Mouse (Mus musculus) cerebellum, adult 9-10 months (tissue): ENCODE results near the gene Nav2.

Source experiments
- DNase-seq: peaks from one replicate; pipeline ENCODE4 v3.0.0; 2022

Gene Nav2

DNA sequence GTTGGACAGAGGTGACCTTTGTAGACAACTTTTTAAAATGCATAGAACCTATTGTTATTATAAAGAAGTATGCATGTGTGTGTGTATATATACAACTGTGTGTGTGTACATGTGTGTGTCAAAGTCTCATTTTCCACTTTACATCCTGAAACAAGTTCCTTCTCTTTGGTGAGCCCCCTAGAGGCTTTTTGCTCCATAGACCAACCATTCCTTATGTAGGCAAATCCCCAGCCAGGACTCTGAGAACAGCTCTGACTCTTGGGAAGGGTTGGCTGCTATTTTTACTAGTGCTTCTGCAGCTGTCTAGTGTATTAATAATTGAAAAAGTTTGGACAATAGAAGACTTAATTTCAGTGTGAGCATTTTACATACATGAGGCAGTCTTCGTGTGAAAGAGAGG lies 464.7 kb downstream of the Nav2 start:
- no peak for DNase-seq

DNA sequence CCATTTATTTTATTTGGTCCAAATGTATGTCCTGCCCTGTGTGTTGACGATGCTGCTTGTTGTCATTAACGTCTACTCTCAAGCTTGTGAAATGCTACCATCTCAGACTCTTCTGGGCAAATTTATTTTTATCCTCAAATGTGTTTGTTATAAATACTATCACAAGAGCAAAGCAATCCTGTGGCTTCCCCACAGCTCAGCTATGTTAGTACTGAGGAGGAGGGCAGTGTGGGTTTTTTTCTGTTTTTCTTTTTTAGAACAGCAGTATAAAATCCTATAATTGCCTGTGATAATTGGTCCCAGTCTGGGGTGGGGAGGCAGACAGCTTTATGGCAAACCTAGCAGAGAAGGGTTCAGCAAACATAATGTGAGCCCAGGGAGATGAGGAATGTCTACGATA lies 465.1 kb downstream of the Nav2 start:
- no peak for DNase-seq

GRCm38 (mm10) chr7:49375499-49375974 lies 467.0 kb downstream of the Nav2 start:
- peak; percentile 52 for DNase-seq

DNA sequence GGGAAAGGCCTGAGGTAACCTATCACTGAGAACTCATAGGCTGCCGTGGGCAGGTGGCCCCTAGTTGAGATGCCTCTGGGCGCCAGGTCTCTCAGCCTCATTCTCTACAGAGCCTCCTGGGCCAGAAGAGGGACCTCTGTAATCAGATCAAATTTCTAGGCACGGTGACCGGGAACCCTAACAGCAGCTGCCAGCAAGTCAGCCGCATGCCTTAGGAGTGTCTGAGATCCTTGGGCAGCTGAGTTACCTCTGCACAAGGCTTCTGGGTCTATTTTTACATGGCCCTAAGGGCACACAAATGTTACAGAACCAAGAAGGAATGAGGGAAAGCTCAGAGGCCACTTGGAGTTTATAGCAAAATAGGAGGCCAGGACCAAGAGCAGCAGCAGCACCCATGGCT lies 470.1 kb downstream of the Nav2 start:
- no peak for DNase-seq

DNA sequence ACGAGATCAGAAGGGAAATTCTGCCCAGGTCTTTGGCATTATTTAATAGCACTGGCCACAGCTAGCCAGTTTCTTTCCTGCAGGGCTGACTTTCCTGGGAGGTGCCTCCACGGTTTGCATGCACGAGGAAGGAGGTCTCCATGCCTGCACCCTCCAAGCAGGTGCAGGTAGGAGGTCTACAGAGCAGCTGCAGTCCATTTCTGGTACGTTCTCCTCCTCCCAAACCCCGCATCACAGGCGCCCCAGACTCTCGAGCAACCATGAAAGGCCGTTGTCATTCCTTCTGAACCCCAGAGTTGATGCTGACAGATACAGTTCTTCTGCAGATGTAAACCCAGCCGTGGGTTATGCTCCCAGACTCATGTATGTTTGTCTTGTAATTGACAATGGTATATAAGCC lies 472.4 kb downstream of the Nav2 start:
- DNase-seq = no peak

DNA sequence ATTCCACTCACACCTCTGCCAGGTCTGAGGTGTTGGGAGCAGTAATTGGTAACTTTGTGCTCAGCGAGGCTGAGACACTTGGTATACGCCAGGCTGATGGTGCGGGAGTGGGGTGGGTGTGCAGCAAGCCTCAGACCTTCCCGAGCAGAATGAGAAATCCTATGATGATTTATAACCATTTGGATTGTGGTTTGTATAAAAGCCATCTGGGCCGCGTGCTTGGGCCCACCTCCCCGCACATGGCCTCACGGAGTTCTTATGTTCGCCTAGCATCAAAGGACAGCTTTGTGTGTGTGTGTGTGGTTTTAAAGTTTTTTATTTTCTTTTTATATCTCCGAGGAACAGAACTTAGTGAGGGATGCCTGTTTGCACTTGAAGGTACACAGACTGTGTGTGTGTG lies 474.4 kb downstream of the Nav2 start:
- no peak for DNase-seq

- no peak for DNase-seq
These were observed 479.6 kb downstream of the Nav2 start for GRCm38 (mm10) chr7:49388137-49388536.

DNA sequence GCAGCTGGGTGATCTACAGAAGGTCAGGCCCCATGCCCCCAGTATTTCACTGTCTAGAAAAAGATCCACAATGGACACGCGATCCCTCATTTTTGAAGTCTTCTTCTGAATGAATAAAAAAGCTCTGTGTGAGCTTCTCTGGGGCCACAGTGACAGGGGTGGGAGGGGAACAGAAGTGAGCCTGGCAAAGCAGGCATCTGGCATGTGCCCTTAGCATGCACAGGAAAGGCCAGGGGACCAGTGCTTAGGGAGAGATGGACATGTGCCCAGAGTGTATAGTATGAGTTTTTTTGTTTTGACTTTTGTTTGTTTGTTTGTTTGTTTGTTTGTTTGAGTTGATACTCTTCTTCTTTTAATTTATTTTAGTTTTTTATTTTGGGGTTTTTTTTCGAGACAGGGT lies 481.8 kb downstream of the Nav2 start:
- no peak for DNase-seq

GRCm38 (mm10) chr7:49390829-49391228 lies 482.3 kb downstream of the Nav2 start:
- DNase-seq = no peak

GRCm38 (mm10) chr7:49392180-49392579 lies 483.7 kb downstream of the Nav2 start:
- peak; percentile 77 for DNase-seq

- no peak for DNase-seq
These were observed 484.3 kb downstream of the Nav2 start for GRCm38 (mm10) chr7:49392834-49393233.

DNA sequence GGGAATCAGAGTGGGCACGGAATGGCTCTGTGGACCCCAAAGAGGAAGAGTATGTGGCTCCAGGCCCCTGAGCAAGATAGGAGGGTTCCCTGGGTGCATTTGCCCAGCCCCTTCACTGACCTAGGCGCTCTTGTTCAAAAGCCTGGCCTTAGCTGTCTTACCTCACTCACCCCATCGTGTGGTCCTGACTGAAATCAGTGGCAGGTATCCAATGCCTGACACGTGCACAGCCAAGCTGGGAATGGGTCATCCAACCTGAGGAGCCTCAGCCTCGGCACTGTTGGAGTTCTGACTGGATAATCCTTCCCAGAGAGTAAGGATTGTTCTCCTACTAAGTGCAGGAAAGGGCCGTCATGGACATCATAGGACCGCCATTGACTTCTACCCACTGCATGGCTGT lies 485.3 kb downstream of the Nav2 start:
- DNase-seq = no peak

- no peak for DNase-seq
These were observed 487.7 kb downstream of the Nav2 start for GRCm38 (mm10) chr7:49396202-49396601.

DNA sequence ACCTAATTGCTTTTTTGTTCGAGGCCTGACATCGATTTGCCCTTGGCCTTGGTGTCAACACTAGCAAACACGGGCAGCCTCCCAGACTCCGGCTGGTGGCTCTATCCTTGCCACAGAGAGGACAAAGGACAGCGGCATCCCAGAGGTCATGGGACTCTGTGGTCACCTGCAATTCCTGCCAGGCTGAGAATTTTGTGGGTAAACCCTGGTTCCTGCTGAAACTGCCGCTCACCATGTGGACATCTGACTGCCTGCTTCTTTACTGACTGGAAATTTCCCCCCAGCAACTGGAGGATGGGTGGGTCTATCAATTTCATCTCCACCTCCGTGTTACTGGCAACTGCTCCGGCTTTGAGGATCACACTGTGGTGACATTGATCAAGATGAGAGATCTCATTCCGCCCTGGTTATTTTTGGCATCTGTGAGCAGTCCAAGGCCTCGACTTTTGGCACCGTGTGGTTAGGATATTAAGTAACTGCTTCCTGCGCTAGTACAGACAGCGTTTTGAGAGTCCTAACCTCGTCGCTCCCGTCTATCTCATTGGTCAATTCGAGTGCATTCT lies 489.0 kb downstream of the Nav2 start:
- peak; percentile 53 for DNase-seq

GRCm38 (mm10) chr7:49398020-49398516 lies 489.6 kb downstream of the Nav2 start:
- no peak for DNase-seq

DNA sequence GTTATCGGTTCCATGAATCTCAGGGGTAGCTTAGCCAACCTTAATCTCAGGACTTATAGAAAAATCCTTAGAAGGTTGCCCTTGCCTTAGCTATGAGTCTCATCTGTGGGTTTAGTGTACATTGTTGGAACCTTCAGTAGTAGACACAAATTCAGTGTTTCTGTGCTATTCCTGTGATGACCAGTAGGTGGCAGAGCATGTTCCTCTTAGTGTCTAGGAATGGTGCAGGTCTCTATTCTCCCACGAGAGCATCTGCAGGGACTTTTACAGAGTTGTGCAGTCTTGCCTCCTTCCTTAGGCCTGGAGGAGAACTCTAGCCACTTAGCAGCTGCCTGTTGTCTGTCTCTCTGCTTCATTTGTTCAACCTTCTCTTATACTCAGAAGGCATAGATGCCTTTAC lies 490.8 kb downstream of the Nav2 start:
- DNase-seq = peak; percentile 81

DNA sequence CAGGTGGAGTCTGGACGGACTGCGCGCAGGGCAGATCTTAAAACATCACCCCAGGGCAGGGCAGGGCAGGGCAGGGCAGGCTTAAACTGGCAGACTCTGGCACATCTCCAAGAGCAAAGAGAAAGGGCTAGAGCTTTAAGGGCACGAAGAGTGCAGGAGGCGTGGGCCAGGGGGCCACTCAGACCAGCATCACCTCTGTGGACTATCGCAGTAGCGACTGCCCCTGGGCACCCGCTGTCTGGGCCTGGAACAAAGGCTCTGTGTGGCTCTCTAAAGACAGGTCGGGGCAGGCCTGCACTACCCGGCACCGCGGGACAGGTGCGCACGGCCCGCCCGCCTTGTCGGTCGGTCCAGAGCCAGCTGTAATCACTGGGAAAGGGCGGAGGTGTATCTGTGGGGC lies 491.9 kb downstream of the Nav2 start:
- DNase-seq = no peak

DNA sequence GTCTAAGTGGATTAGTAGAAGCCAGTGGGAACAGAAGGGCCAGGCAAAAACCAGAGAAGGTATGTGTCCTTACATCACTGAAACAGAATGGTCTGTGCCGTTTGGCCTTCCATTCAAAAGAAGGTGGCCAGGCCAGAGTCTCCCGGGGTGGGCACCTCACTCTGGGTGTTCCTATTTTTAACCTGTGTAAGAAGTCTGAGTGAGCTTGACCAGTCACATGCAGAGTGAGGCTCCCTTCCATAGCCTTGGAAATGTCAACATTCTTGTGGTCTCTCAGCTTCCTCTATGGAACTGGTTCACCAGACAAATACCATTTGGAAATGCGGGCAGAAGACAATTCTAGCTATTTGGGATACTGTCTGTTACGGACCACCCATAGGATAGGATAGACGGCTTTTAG lies 494.0 kb downstream of the Nav2 start:
- no peak for DNase-seq

DNA sequence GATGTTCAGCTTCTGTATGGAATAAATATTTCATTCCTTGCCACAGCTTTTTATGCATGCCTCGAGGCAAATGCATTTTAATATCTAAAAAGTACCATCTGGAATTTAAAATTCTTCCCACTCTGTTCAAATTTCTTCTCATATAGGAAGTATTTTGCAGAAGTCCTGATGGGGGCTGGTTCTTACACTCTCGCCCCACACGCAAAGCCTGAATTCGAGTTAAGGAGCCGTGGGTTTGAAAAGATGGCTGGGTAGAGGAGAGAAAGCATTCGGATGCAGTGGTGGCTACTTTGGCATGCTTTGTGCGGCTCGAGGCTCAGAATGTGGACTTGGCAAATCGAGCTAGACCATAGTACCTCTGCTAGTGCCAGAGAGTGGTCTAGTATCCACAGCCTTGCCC lies 499.2 kb downstream of the Nav2 start:
- DNase-seq = no peak

GRCm38 (mm10) chr7:49408625-49409024 lies 500.1 kb downstream of the Nav2 start:
- DNase-seq = no peak

- DNase-seq = no peak
These were observed 500.7 kb downstream of the Nav2 start for GRCm38 (mm10) chr7:49409265-49409664.

DNA sequence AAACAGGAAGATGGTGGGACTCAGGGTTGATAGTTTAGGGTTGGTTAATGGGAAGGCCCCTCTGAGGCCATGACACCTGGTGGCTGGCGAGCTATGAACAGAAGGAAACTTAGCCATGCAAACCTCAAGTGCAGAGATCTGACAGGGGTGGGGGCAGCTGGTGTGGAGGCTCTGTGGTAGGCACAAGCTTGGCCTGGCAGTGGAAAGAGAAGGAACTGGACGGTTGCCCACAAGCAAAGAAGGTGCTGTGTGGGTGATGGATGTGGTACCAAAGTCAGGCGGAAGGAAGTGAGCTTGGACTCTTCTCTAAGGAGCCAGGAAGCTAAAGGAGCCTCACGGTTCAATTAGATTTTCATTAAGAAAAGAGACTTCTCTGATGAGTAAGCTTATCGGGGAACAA lies 501.7 kb downstream of the Nav2 start:
- DNase-seq = no peak

GRCm38 (mm10) chr7:49410892-49411291 lies 502.4 kb downstream of the Nav2 start:
- DNase-seq = peak; percentile 57

DNA sequence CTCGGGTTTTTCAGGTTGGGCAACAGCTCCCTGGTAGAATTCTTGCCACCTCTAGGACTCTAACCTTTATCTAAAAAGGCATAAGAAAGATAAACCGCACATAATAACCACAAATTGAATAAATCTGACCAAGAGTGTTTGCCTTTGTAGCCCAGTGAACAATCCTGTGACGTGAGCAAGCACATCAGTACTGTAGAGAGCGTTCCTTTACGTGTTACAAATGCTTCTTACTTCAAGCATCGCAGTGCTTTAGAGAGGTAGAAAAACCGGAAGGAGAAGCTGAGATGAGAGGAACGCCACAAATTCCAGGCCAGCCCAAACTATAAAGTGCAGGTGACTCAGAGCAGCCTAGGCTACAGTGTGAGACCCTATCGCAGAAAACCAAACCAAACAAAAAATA lies 503.3 kb downstream of the Nav2 start:
- no peak for DNase-seq

DNA sequence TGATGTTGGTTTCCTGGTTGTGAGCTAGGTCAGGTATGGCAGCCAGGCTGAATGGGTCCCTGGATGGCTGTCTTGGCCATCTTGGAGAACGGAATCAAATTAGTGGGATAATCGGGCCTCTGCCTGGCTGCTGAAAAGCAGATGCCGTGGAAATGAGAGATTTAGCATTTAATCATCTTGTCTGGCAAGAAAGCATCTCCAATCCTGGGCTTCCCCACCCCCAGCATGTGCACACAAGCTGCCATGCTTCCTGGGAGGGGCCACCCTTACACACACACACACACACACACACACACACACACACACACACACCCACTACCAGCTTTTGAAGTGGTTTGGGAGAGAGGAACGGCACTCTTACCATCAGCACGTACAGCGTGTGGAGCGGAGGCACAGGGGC lies 506.6 kb downstream of the Nav2 start:
- DNase-seq = no peak

DNA sequence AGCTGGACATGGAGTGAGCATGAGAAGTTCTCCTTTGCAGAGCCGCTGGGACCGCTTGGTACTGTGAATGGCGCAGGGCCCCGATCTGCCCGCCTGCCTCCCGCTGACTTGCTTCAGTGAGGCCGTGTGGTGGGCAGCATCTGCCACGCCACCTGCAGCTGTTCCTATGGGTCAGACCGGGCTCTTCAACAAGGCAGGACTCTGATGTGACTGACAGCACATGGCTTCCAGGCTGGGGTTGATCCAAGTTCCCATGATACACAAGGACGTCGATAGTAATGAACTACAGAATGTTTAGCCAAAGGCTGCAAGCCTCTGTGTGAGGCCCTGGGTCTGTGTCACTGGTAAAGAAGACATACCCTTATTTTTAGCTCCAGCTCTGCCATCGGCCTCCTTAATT lies 507.2 kb downstream of the Nav2 start:
- no peak for DNase-seq
